Mouse (Mus musculus) spleen, adult 2 months (tissue): ENCODE measurements around the gene 1700025G04Rik.

Experiments
- CTCF ChIP-seq: fragments of 200-500 bp; IDR thresholded peaks from 2 replicates; pipeline ENCODE4 v1.5.1; 2011; ENCODE audit warnings: mild to moderate bottlenecking, inconsistent platforms; ENCODE audit not compliant: insufficient read depth, insufficient read length, insufficient replicate concordance; ENCODE audit errors: extremely low read depth
- POLR2A ChIP-seq: fragments of 200-500 bp; IDR thresholded peaks from 2 replicates; pipeline ENCODE4 v1.6.1; 2011; ENCODE audit warnings: low read depth, low read length, inconsistent platforms

DNA sequence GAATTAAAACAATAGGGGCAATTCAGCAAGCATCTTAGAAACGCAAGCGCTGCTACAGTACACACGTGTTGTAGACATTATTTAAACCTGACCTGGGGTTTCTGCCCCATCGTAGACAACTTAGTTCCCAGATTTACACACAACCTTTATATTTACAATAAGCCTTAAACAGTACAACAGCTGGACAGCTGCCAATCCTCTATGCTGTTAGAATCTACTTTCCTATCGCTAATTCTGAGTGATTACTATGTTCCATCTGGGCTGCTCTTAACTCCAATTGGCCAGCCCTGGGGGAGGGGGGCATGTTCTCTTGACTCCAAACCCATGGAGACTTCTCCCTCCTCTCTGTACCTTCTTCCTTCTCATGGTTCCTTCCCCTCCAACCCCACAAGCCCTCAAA is 11.8 kb upstream of the 1700025G04Rik start:
- TF ChIP-seq CTCF (no peak), POLR2A (no peak)
